Mouse (Mus musculus) liver, embryonic 11.5 days (tissue): ENCODE results near the gene Colgalt2. TPM values are rescaled to one million over a fixed set of nuclear protein-coding genes. Genes with fewer than 3 reads are reported as not detected.

Source experiments
- ATAC-seq: fragments of 200-750 bp; cut with Nextera tagmentation; replicated peaks from 2 replicates; pipeline ENCODE4 v1.8.0; 2017; ENCODE audit warnings: moderate number of reproducible peaks, mild to moderate bottlenecking, moderate TSS enrichment, moderate library complexity; ENCODE audit not compliant: low FRiP score
- DNase-seq: peaks from one replicate; pipeline ENCODE4 v3.0.0-alpha.2; 2017; ENCODE audit warnings: low spot score
- H3K27ac ChIP-seq: fragments of 300-500 bp; sonication (generic); 2 replicates; pipeline ENCODE4 v1.5.1; 2014; ENCODE audit warnings: mild to moderate bottlenecking, low read depth, low read length, control low read depth
- H3K27me3 ChIP-seq: fragments of 300-500 bp; sonication (generic); replicated peaks from 2 replicates; pipeline ENCODE4 v1.6.1; 2014; ENCODE audit warnings: low read length, mixed read lengths; ENCODE audit not compliant: control insufficient read depth, insufficient read depth
- H3K36me3 ChIP-seq: fragments of 300-500 bp; sonication (generic); 2 replicates; pipeline ENCODE4 v1.6.1; 2014; ENCODE audit warnings: mild to moderate bottlenecking, low read length, moderate library complexity, mixed read lengths; ENCODE audit not compliant: control insufficient read depth, insufficient read depth
- H3K4me1 ChIP-seq: fragments of 300-500 bp; sonication (generic); replicated peaks from 2 replicates; pipeline ENCODE4 v1.6.1; 2014; ENCODE audit warnings: low read length, mixed read lengths; ENCODE audit not compliant: control insufficient read depth, insufficient read depth
- H3K4me2 ChIP-seq: fragments of 300-500 bp; sonication (generic); 2 replicates; pipeline ENCODE4 v1.6.1; 2014; ENCODE audit warnings: mild to moderate bottlenecking, control low read depth, moderate library complexity
- H3K4me3 ChIP-seq: fragments of 300-500 bp; sonication (generic); 2 replicates; pipeline ENCODE4 v1.5.1; 2014; ENCODE audit warnings: low read depth, low read length, control low read depth
- H3K9ac ChIP-seq: fragments of 300-500 bp; sonication (generic); 2 replicates; pipeline ENCODE4 v1.6.1; 2014; ENCODE audit warnings: low read depth, low read length, control low read depth
- H3K9me3 ChIP-seq: fragments of 300-500 bp; sonication (generic); 2 replicates; pipeline ENCODE4 v1.6.1; 2016; ENCODE audit warnings: low read length, inconsistent platforms, mixed read lengths; ENCODE audit not compliant: control insufficient read depth
- WGBS: fragments of 180-500 bp; shearing (Covaris S2); extraction: QIAGEN DNeasy Blood & Tissue Kit; methylation state at CpG from one replicate; pipeline ENCODE4 v1.1.7; 2014; 5-methylcytosine and 5-hydroxymethylcytosine counted together
- polyA plus RNA-seq: library from polyadenylated mRNA; unstranded; fragments of >200 nt; fragmentation: Nextera tagmentation; extraction: Ambion mirVana; gene quantifications from 2 replicates; pipeline ENCODE4 v1.2.1, GENCODE M21; 2014

Gene Colgalt2
- polyA plus RNA-seq, 1 experiment from 2014 or later, result 1.7 TPM

DNA sequence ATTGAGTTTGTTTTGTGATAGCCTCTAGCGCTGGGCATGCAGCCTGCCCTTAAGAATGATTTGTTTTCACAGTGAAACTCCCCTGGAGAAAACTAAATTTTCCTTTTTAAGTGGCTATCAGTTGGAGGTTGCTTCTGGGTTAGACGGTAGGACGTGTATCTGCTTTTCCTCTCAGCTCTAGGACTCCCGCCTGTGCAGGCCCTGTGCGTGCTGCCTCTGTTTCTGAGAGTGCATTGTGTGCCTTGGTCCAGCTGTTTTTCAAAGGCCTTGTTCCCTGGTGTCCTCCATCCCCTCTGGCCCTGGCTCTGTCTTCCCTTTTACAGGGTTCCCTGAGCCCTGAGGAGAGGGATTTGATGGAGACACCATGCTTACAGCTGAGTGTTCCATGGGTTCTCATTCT lies 58.0 kb downstream of the Colgalt2 start:
- no peak overlapping the region for H3K9ac ChIP-seq
- no peaks in the 10 kb centered on the region for H3K36me3 ChIP-seq
- H3K4me2 ChIP-seq, result no peak overlapping the region
- 64% methylated on average over 5 of the region's 5 CpGs for WGBS
- no peaks in the 10 kb centered on the region for H3K27me3 ChIP-seq
- H3K4me1 ChIP-seq, result no peaks in the 10 kb centered on the region
- DNase-seq (no peak), ATAC-seq (no peak)
- no peak overlapping the region for H3K4me3 ChIP-seq
- H3K9me3 ChIP-seq, result no peaks in the 10 kb centered on the region
- no peak overlapping the region for H3K27ac ChIP-seq

DNA sequence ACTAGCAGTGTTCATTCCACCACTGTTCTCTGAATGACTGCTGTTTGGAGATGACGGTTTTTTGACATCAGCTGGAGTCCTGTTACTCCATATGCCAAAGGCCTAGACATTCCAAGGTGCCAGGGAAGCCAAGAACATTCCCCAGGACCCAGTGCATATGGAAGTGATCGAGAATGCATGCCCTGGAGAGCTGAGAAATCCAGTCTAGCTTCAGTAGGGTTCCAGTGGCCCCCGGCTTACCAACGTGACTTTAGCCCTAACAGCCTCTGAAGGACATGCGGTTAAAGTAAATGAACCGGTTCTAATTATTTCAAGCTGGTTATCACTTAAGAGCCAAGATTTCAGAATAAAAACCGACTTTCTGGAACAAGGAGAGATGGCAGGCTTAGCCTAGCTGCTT lies 59.4 kb downstream of the Colgalt2 start:
- H3K36me3 ChIP-seq, result no peaks in the 10 kb centered on the region
- H3K27ac ChIP-seq, result no peak overlapping the region
- H3K4me3 ChIP-seq, result no peak overlapping the region
- H3K9ac ChIP-seq, result no peak overlapping the region
- no peaks in the 10 kb centered on the region for H3K4me1 ChIP-seq
- DNase-seq, result no peak
- H3K27me3 ChIP-seq, result no peaks in the 10 kb centered on the region
- WGBS, result 82% methylated on average over 7 of the region's 7 CpGs
- no peak overlapping the region for H3K4me2 ChIP-seq
- no peaks in the 10 kb centered on the region for H3K9me3 ChIP-seq
- ATAC-seq, result no peak

DNA sequence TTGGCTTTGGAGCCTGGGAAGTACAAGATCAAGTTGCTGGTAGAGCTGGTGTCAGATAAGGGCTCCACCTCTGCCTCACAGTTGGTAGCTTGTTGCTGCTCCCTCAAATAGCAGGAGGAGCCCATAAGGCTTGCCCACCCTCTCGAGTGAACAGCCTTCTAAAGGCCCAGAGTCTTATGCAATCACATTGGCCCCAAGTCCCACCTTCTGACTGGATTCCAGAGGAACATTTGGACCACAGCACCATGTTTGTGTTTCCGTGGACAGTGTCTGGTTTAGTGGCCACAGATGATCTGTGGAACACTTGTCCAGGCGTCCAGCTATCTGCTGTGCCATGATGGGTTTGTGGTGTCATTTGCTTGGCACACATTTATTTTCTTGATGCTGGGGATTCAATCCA lies 61.3 kb downstream of the Colgalt2 start:
- Histone ChIP-seq H3K9ac (no peak overlapping the region), H3K36me3 (no peaks in the 10 kb centered on the region), H3K4me2 (no peak overlapping the region), H3K9me3 (no peaks in the 10 kb centered on the region), H3K4me3 (no peak overlapping the region), H3K4me1 (no peaks in the 10 kb centered on the region), H3K27ac (no peak overlapping the region), H3K27me3 (no peaks in the 10 kb centered on the region)
- ATAC-seq (no peak), DNase-seq (no peak)
- 65% methylated on average over 3 of the region's 3 CpGs for WGBS

DNA sequence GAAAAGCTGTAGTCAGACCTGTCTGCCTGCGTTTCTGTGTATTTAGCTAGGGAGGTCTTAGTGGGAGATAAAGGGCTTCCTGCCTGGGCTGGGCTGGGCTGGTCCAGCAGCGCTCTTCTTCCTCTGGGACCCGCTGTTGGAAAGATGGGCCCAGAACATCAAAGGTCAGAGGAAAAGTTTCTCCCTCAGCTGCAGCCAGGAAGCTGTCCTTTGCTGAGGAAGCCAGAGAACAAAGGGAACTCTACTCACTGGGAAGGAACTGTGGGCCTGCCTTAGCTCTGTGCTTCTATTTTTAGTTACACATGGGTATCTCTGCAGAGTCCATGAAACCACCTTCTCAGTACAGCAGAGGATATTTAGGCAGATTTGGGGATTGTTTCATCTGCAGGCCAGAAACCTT lies 62.2 kb downstream of the Colgalt2 start:
- Histone ChIP-seq H3K9me3 (no peaks in the 10 kb centered on the region), H3K4me1 (no peaks in the 10 kb centered on the region), H3K36me3 (no peaks in the 10 kb centered on the region), H3K27me3 (no peaks in the 10 kb centered on the region), H3K9ac (no peak overlapping the region), H3K27ac (no peak overlapping the region), H3K4me2 (no peak overlapping the region), H3K4me3 (no peak overlapping the region)
- ATAC-seq (no peak; the same call in 1 of the 2 replicates), DNase-seq (no peak)
- 23% methylated on average over 3 of the region's 3 CpGs for WGBS

DNA sequence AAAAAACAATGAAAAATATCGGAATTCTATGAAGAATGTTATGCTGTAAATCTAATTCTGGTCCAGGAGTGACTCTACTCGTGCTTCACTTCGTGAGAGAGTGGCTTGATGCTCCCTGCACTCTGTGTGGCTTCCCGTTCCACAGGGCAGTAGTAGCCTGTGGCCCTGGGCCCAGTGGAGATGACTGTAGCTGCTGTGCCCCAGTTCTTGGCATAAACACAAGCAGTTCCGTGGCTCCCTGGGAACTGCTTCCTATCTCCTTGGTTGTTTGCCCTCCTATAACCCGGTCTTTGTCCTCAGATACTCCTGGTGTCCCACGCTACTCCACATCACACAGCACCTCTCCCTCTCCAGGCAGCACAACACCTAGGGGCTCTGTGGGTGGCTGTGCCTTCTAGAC lies 62.7 kb downstream of the Colgalt2 start:
- Histone ChIP-seq H3K36me3 (no peaks in the 10 kb centered on the region), H3K4me3 (no peak overlapping the region), H3K4me1 (no peaks in the 10 kb centered on the region), H3K4me2 (no peak overlapping the region), H3K27ac (no peak overlapping the region; the same call in 1 of the 2 replicates), H3K9ac (no peak overlapping the region), H3K9me3 (no peaks in the 10 kb centered on the region), H3K27me3 (no peaks in the 10 kb centered on the region)
- DNase-seq, result no peak
- WGBS, result 75% methylated on average over 7 of the region's 7 CpGs
- no peak for ATAC-seq

DNA sequence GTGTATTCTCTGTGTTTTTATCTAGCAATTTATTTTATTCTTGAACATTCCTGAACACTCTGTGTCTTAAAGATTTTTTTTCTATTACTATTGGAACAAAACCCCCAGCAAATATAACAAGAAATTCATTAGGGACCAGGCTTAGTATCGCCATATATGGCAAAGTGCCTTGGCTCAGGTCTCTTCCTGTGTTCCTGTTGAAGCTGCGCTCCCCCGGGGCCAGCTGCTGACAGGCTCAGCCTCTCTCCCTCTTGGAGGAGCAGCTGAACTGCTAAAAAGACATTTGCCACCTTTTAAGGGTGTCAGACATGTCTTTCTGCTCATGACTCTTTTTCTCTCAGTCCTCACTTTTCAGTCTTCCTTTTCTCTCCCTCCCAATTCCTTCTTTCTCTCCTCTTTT lies 66.7 kb downstream of the Colgalt2 start:
- DNase-seq, result no peak
- Histone ChIP-seq H3K4me3 (no peak overlapping the region), H3K36me3 (no peaks in the 10 kb centered on the region), H3K27me3 (no peaks in the 10 kb centered on the region), H3K4me2 (no peak overlapping the region), H3K27ac (no peak overlapping the region), H3K9ac (no peak overlapping the region), H3K9me3 (no peaks in the 10 kb centered on the region), H3K4me1 (no peaks in the 10 kb centered on the region)
- WGBS, result 37% methylated on average over 3 of the region's 3 CpGs
- no peak for ATAC-seq

DNA sequence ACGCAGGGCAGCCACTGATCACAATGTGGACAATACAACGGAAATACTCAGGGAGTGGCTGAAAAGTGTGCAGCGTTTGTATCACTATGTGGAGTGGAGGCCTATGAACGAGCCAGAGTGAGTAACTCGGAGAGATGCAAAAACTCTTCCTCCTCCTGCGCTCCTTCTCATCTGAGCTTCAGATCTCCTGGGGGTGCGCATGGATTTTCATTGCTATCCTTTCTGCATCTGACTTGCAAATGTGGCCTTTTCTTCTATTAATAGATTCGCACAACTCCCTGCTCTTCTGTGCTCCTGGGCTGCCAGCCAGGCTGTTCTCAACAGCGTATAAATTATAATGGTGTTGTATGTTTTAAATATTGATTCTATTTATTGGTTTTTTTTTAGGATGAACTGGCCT lies 68.8 kb downstream of the Colgalt2 start:
- Histone ChIP-seq H3K9me3 (no peaks in the 10 kb centered on the region), H3K9ac (no peak overlapping the region)
- DNase-seq, result no peak

DNA sequence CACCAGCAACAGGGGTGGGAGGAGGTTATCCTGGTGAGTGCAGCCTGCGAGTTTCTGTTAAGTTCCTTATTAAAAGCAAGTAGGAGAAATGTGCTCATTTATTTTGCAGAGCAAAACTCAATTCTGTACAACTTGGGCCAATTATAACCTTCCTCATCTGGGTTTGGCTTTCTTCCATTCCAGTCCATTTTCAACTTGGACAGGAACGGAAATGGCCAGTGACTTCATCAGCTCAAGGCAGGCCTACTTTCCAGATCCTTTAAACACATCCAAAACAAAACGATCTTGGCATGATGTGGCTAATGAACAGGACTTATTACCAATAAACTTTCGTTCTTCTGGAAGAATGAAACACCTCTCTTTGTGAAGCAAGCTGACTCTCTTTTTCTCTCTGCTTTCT lies 76.5 kb downstream of the Colgalt2 start:
- Histone ChIP-seq H3K27ac (no peak overlapping the region), H3K36me3 (no peaks in the 10 kb centered on the region), H3K9ac (no peak overlapping the region), H3K4me1 (no peaks in the 10 kb centered on the region), H3K9me3 (no peaks in the 10 kb centered on the region), H3K4me3 (no peak overlapping the region), H3K4me2 (no peak overlapping the region), H3K27me3 (no peaks in the 10 kb centered on the region)
- 82% methylated on average over 4 of the region's 4 CpGs for WGBS
- ATAC-seq (no peak), DNase-seq (no peak)

More for the DNA sequence above, 68.8 kb downstream of the Colgalt2 start:
- H3K36me3 ChIP-seq, result no peaks in the 10 kb centered on the region
- H3K4me1 ChIP-seq, result no peaks in the 10 kb centered on the region
- no peak for ATAC-seq
- no peak overlapping the region for H3K4me2 ChIP-seq
- 89% methylated on average over 9 of the region's 9 CpGs for WGBS
- H3K27me3 ChIP-seq, result no peaks in the 10 kb centered on the region
- H3K4me3 ChIP-seq, result no peak overlapping the region
- no peak overlapping the region for H3K27ac ChIP-seq

DNA sequence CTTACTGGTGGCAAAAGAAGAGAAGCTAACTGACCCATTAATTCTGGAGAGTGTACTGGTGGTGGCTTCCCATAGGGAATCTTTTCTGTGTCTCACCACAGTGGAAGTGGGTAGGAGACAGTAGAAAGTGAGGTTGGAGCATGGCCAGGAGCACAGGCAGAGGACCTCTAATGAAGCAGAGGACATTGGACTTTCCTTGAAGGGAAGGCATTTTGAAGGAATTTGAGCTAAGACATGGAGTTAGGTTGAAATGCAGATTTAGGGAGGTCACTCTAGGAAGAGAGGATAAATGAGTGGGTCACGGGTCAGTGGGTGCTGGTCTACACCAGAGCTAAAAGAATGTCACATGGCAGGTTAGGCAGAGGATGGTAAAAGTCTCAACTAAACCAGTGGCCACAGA lies 91.2 kb downstream of the Colgalt2 start:
- no peaks in the 10 kb centered on the region for H3K36me3 ChIP-seq
- H3K9ac ChIP-seq, result no peak overlapping the region
- no peaks in the 10 kb centered on the region; the same call in 1 of the 2 replicates for H3K27me3 ChIP-seq
- H3K4me3 ChIP-seq, result no peak overlapping the region
- H3K9me3 ChIP-seq, result no peaks in the 10 kb centered on the region
- H3K4me2 ChIP-seq, result no peak overlapping the region
- ATAC-seq (no peak), DNase-seq (no peak)
- WGBS, result 95% methylated on average over 1 of the region's 1 CpGs
- no peak overlapping the region for H3K27ac ChIP-seq
- no peaks in the 10 kb centered on the region for H3K4me1 ChIP-seq
